18 mouse cellular contexts compared by ENCODE assay signal in the genomic region with DNA sequence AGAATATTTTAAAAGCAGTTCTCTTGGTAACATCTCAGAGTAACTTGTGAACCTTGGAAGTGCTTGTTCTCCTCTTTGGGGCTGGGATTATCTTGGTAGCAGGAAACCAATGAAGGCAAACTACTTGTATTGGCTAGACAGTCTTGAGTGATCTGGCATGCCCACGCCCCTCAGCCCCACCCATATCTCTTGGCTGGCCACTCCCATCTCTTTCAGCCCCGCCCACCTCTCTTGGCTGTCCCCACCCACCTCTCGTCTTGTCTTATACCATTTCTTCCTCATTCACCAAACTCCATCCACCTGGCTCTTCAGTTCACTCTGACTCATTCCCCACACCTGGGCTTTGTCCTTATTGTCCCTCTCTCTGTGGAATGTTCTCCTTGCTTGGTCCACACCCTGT.
A peak's percentile ranks its signal among the peaks of the same experiment; 100 is the strongest.
DNase-seq lines count a peak whose midpoint lies in the region; ATAC-seq and TF ChIP-seq lines count a peak whose summit lies in the region.
"Had no signal": no experiment of that assay in that cellular context is flagged by ENCODE, and none has a peak within 500 bp of the region (broad histone marks: within the 10 kb centered on the region; RNA-seq: fewer than 3 reads in every experiment).

No protein-coding gene starts in this region.

- TF ChIP-seq EP300 in liver, postnatal 0 days (IDR thresholded peaks at IDR 0.05; ENCODE audit: low read depth) = no peak

- no peaks in the 10 kb centered on the region for H3K4me1 ChIP-seq in liver, postnatal 0 days (ENCODE audit: insufficient read depth)
- H3K4me1 ChIP-seq: embryonic facial prominence, embryonic 12.5 days; heart, embryonic 13.5 days had no signal

- ATAC-seq in liver, postnatal 0 days = no peak
- ATAC-seq: forebrain, embryonic 15.5 days; Patski had no signal

- H3K27me3 ChIP-seq in liver, postnatal 0 days (ENCODE audit: insufficient read depth, low read length) = no peaks in the 10 kb centered on the region
- H3K27me3 ChIP-seq: embryonic facial prominence, embryonic 12.5 days; forebrain, embryonic 15.5 days; hindbrain, embryonic 15.5 days had no signal

- H3K36me3 ChIP-seq in liver, postnatal 0 days (replicated peaks; ENCODE audit: insufficient read depth, low read length) = no peaks in the 10 kb centered on the region
- H3K36me3 ChIP-seq: embryonic facial prominence, embryonic 12.5 days; forebrain, embryonic 15.5 days; heart, embryonic 13.5 days; hindbrain, embryonic 15.5 days had no signal

- H3K27ac ChIP-seq in liver, postnatal 0 days (ENCODE audit: low read depth) = no peak overlapping the region
- H3K27ac ChIP-seq: embryonic facial prominence, embryonic 12.5 days; forebrain, embryonic 15.5 days; heart, embryonic 13.5 days; hindbrain, embryonic 15.5 days had no signal

- TF ChIP-seq CTCF in liver, postnatal 0 days (IDR thresholded peaks at IDR 0.05; ENCODE audit: low read depth) = no peak

- H3K4me2 ChIP-seq in liver, postnatal 0 days (ENCODE audit: low read depth, low read length) = no peak overlapping the region
- H3K4me2 ChIP-seq: embryonic facial prominence, embryonic 12.5 days; forebrain, embryonic 15.5 days; heart, embryonic 13.5 days; hindbrain, embryonic 15.5 days had no signal

- H3K9me3 ChIP-seq in liver, postnatal 0 days (ENCODE audit: low read length) = no peaks in the 10 kb centered on the region
- H3K9me3 ChIP-seq: embryonic facial prominence, embryonic 12.5 days; forebrain, embryonic 15.5 days; heart, embryonic 13.5 days; hindbrain, embryonic 15.5 days had no signal

- no peak overlapping the region for H3K9ac ChIP-seq in liver, postnatal 0 days (replicated peaks)
- H3K9ac ChIP-seq: embryonic facial prominence, embryonic 12.5 days; forebrain, embryonic 15.5 days; heart, embryonic 13.5 days; hindbrain, embryonic 15.5 days had no signal

- peak; percentile 18 for DNase-seq in lung, postnatal 10 days
- no peak for DNase-seq in lung, postnatal 36 days
- peak; percentile 52 for DNase-seq in R1 (ENCODE audit: low read depth, low spot score)
- DNase-seq in liver, postnatal 0 days = peak; percentile 26
- DNase-seq in kidney, postnatal 14 days = no peak
- DNase-seq in ovary, adult 18-20 months (ENCODE audit: low spot score) = no peak
- no peak for DNase-seq in spleen, adult 12 weeks (ENCODE audit: low spot score)
- DNase-seq: adrenal gland, postnatal 14 days; cerebellum, adult 2 months; cerebellum, postnatal 10 days; gastrocnemius, postnatal 36 days; heart, adult 11 months; heart, postnatal 36 days had no signal

- WGBS in liver, postnatal 0 days (ENCODE audit: insufficient replicate concordance) = 65% methylated on average over 3 of the region's 3 CpGs

- H3K4me3 ChIP-seq in liver, postnatal 0 days (ENCODE audit: low read depth, low read length) = no peak overlapping the region
- H3K4me3 ChIP-seq: embryonic facial prominence, embryonic 12.5 days; forebrain, embryonic 15.5 days; heart, embryonic 13.5 days; hindbrain, embryonic 15.5 days had no signal

Comparison
In these comparisons a context has a peak if more than half of its experiments do, and no peak if none do; other contexts are left out.
1. DNase-seq: peak in lung, postnatal 10 days (single experiment), R1 (single experiment) and liver, postnatal 0 days (single experiment); none in lung, postnatal 36 days (single experiment), kidney, postnatal 14 days (single experiment), ovary, adult 18-20 months (single experiment) and spleen, adult 12 weeks (single experiment).